Mouse (Mus musculus): ENCODE measurements at regions not wholly inside any gene's neighbourhood (a gene's known extent, or its start where the extent isn't known, plus 50 kb on each side); places are given as distances from the start of the nearest gene placed in this dataset.

DNA sequence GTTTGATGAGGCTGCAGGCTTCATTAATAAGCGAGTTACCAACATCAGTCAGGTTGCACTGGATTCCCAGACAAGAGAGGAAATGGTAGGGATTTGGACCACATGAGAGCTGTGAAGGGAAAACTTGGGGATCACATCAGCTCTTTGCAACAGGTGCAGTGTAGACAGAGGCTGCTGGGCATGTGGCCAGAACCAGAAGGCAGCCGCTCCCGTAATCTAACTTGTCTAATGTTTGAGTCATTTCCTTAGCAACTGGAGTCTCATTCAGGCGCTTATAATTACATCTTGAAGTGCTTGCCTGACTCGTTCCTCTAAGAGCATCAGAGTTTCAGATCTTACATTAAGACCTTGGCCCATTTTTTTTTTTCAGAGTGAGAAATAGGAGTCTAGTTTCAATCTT lies 587.4 kb downstream of the Rapgef2 start:
- Histone ChIP-seq H3K4me3 (ENCODE audit: insufficient read depth, low read length) (no peak overlapping the region), H3K4me1 (ENCODE audit: control insufficient read depth, insufficient read depth, low read length) (no peaks in the 10 kb centered on the region), H3K27ac (ENCODE audit: insufficient read depth, low read length) (no peak overlapping the region)
- TF ChIP-seq POLR2A (IDR thresholded peaks at IDR 0.05; ENCODE audit: extremely low read depth, insufficient read depth, low read length) (no peak), CTCF (IDR thresholded peaks at IDR 0.05; ENCODE audit: extremely low read depth, insufficient read depth, low read length) (no peak)

DNA sequence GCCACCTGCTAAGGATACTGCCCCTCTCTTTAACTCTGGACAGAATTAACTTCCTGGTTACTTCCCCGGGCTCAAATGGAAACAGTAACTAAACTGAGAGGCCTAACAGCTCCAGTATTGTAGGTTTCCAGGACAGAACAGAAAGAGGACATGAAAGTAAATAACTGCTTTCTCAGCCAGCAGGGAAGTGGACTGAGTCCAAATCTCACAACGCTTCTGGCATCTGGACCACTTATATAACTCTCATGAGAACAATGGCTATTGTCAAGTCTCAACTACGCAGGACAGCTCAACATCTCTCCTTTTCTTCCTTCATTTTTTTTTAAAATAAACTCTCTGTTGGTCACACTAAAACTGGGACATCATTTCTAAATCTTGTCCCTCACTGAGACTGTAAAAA lies 594.8 kb downstream of the Rapgef2 start:
- TF ChIP-seq CTCF (IDR thresholded peaks at IDR 0.05; ENCODE audit: extremely low read depth, insufficient read depth, low read length): no peak
- no peak for TF ChIP-seq POLR2A (IDR thresholded peaks at IDR 0.05; ENCODE audit: extremely low read depth, insufficient read depth, low read length)
- peaks cover 2% of the 10 kb centered on the region; the same call in 1 of the 2 replicates for H3K4me1 ChIP-seq (ENCODE audit: control insufficient read depth, insufficient read depth, low read length)
- no peak overlapping the region for H3K4me3 ChIP-seq (ENCODE audit: insufficient read depth, low read length)
- H3K27ac ChIP-seq (ENCODE audit: insufficient read depth, low read length): 0 out of 2 replicates have a peak overlapping the region, but pooled peaks have one; percentile 29

DNA sequence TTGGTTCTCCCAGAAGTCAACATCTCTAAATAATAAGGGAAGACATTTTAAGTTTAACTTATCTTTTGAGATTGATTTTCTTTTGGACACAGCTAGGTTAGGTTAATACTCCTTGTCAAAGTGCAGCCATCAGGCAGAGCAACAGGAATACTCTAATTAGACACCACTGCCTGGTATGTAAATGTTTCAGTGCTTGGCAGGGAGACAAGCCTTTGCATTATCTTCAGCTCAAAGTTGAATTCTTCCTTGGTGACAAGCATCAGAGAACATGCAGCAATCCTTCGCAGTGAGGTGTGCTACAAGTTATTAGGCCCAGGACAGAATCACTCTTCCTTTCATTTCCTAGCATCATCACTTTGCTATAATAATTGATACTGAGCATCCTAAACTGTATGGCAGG lies 608.7 kb downstream of the Rapgef2 start:
- no peaks in the 10 kb centered on the region for H3K4me1 ChIP-seq (ENCODE audit: control insufficient read depth, insufficient read depth, low read length)
- H3K4me3 ChIP-seq (ENCODE audit: insufficient read depth, low read length): no peak overlapping the region
- no peak overlapping the region for H3K27ac ChIP-seq (ENCODE audit: insufficient read depth, low read length)
- TF ChIP-seq CTCF (IDR thresholded peaks at IDR 0.05; ENCODE audit: extremely low read depth, insufficient read depth, low read length) (no peak), POLR2A (IDR thresholded peaks at IDR 0.05; ENCODE audit: extremely low read depth, insufficient read depth, low read length) (no peak)

DNA sequence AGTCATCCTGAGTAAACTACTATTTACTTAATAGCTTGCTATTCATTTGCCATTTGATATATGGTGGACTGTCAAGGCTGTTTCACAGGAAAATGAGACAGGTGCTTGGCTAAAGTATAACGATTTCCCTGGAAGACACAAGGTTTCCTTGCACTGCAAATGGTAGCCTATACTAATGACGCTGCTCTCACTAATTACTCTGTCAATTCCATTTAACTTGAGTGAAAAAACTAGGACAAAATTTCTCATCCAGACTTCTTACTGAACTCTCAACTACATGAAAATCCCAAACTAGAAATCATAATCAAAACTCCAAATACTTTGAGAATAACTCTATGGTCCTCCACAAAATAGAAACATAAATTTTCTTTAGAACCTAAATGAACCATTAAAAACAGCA lies 609.5 kb downstream of the Rapgef2 start:
- H3K4me1 ChIP-seq (ENCODE audit: control insufficient read depth, insufficient read depth, low read length): no peaks in the 10 kb centered on the region
- no peak overlapping the region for H3K27ac ChIP-seq (ENCODE audit: insufficient read depth, low read length)
- no peak for TF ChIP-seq CTCF (IDR thresholded peaks at IDR 0.05; ENCODE audit: extremely low read depth, insufficient read depth, low read length)
- no peak for TF ChIP-seq POLR2A (IDR thresholded peaks at IDR 0.05; ENCODE audit: extremely low read depth, insufficient read depth, low read length)
- no peak overlapping the region for H3K4me3 ChIP-seq (ENCODE audit: insufficient read depth, low read length)

DNA sequence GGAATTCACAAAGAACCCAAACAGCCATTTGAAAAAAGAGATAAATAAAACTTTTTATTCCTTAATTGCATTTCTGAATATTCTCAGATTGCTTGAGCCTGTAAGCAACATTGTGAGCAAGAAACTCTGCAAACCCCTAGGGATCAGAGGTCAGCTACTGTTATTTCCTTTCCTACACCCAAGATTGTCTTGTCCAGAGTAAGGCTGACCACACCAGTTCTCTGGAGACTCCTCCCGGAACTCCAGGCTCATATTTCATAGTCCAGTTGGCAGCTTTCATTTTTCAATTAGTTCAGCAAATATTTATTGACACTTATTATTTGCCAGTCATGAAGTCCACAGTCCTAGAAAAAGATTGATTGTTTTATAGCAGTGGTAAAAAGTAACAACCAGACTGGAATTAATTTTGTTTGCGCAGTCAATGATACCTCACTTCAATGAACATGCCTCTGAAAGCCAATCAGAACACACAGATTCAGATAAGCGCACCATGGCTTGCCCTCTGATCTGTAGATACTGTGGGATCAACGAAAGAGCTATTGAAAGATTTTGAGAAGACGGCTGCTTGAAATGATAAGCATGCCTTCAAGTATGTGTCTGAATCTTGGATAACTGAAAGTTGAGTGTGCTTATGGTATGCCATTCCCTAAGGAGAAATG lies 611.7 kb downstream of the Rapgef2 start:
- Histone ChIP-seq H3K27ac (ENCODE audit: insufficient read depth, low read length) (no peak overlapping the region), H3K4me1 (ENCODE audit: control insufficient read depth, insufficient read depth, low read length) (no peaks in the 10 kb centered on the region), H3K4me3 (ENCODE audit: insufficient read depth, low read length) (no peak overlapping the region)
- TF ChIP-seq CTCF (IDR thresholded peaks at IDR 0.05; ENCODE audit: extremely low read depth, insufficient read depth, low read length) (no peak), POLR2A (IDR thresholded peaks at IDR 0.05; ENCODE audit: extremely low read depth, insufficient read depth, low read length) (no peak)

DNA sequence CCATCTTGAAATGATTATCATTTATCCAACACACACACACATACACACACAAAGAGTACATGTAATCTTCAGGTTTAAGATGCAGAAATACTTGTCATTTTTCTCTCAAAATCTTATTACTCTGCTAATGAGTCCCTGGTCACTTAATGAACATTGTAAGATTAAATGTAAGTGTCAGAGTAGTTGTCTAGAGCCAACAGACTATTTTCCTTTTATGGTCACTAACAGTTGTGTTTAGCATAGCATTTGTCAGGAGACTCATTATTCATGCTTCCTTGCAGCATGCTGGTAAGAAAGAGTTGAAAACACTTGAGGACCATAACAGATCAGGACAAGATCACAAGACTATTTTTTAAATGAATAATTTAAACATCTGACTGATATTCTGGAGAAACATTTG lies 618.3 kb downstream of the Rapgef2 start:
- no peak for TF ChIP-seq CTCF (IDR thresholded peaks at IDR 0.05; ENCODE audit: extremely low read depth, insufficient read depth, low read length)
- no peak for TF ChIP-seq POLR2A (IDR thresholded peaks at IDR 0.05; ENCODE audit: extremely low read depth, insufficient read depth, low read length)
- Histone ChIP-seq H3K4me3 (ENCODE audit: insufficient read depth, low read length) (no peak overlapping the region), H3K4me1 (ENCODE audit: control insufficient read depth, insufficient read depth, low read length) (no peaks in the 10 kb centered on the region), H3K27ac (ENCODE audit: insufficient read depth, low read length) (no peak overlapping the region)

DNA sequence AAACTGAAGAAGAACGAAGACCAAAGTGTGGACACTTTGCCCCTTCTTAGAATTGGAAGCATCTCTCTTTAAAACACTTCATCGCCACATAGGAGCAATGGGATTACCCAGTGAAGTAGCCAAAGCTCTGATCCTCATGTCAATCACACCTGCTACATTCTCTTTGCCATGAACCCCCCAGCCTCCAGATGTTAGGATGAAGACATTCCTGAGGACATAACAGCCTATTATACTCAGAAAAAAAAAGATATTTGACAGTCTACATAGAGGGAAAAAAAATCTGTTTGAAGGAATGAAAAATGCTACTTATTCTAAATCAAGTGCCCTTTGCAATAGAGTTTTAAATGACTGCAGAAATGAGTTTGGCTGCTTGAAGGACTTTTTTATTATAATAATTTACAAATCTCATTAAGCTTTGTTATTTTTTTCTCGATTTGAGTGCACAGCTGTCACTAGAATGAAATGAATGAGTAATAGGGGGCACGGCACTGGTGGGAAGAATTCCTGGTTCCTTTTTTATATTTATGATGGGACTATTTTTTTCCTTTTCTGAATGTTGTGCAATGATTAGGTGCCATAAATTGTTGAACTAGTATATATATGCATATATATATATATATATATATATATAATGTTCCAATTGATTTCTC lies 618.8 kb downstream of the Rapgef2 start:
- Histone ChIP-seq H3K4me3 (ENCODE audit: insufficient read depth, low read length) (no peak overlapping the region), H3K27ac (ENCODE audit: insufficient read depth, low read length) (no peak overlapping the region), H3K4me1 (ENCODE audit: control insufficient read depth, insufficient read depth, low read length) (no peaks in the 10 kb centered on the region)
- TF ChIP-seq CTCF (IDR thresholded peaks at IDR 0.05; ENCODE audit: extremely low read depth, insufficient read depth, low read length): no peak
- no peak for TF ChIP-seq POLR2A (IDR thresholded peaks at IDR 0.05; ENCODE audit: extremely low read depth, insufficient read depth, low read length)

DNA sequence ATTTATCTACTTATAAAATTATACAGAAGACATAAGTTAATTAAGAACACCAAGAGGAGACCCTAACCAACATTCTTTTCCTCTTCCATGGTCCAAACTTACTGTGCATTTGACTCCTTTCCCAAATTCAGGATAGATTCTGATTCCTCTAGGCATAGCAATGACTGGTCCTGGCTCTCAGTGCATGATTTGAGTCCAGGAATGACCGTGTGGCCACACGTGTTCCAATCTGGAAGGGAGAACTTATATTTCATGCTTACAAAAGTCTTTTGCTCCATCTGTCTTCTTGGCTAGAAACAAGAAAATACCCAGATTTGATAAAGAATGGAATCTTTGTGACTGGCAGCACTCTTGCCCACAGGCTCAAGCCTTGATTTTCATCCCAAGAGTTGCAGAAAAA lies 638.2 kb downstream of the Rapgef2 start:
- no peak for TF ChIP-seq POLR2A (IDR thresholded peaks at IDR 0.05; ENCODE audit: extremely low read depth, insufficient read depth, low read length)
- TF ChIP-seq CTCF (IDR thresholded peaks at IDR 0.05; ENCODE audit: extremely low read depth, insufficient read depth, low read length): no peak
- Histone ChIP-seq H3K27ac (ENCODE audit: insufficient read depth, low read length) (no peak overlapping the region), H3K4me3 (ENCODE audit: insufficient read depth, low read length) (no peak overlapping the region), H3K4me1 (ENCODE audit: control insufficient read depth, insufficient read depth, low read length) (no peaks in the 10 kb centered on the region)

DNA sequence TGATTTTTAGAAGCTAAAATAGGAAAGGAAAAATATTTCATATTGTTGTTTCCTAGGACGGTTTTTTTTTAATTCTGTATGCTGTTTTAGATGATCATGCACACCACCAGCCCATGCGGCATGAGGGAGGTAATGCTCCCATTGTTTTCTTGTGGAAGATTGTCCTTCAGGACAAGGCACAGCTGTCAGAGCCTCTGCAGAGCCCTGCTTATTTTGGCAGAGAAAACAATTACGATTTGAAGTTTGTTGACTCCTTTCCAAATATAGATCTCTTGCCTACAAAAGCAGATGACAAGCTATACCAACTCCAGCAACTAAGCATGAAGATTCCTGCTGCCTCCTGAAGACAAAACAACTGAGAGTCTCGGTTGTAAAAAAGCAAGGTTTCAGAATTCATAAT lies 650.9 kb downstream of the Rapgef2 start:
- no peak overlapping the region for H3K4me3 ChIP-seq (ENCODE audit: insufficient read depth, low read length)
- H3K4me1 ChIP-seq (ENCODE audit: control insufficient read depth, insufficient read depth, low read length): no peaks in the 10 kb centered on the region; the same call in 1 of the 2 replicates
- H3K27ac ChIP-seq (ENCODE audit: insufficient read depth, low read length): no peak overlapping the region
- TF ChIP-seq POLR2A (IDR thresholded peaks at IDR 0.05; ENCODE audit: extremely low read depth, insufficient read depth, low read length) (no peak), CTCF (IDR thresholded peaks at IDR 0.05; ENCODE audit: extremely low read depth, insufficient read depth, low read length) (no peak)

DNA sequence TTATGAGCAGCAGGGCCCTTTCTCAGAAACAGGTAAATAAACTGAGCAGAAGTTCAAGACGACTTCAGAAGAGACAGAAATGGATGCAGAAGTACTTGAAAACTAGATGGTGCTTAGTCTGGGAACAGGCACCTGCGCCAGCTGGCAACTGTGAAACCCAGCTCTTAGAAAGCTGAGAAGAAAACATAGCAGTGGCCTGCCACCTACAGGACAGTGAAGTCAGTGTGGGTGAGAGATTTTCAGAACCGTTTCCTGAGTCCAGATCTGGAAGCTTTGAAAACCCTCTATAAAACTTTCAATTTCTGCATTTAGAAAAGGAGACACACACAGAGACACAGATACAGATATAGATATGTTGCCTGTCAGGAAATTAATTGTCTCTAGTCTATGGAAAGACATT lies 667.4 kb downstream of the Rapgef2 start:
- TF ChIP-seq CTCF (IDR thresholded peaks at IDR 0.05; ENCODE audit: extremely low read depth, insufficient read depth, low read length): peak; percentile 44; the same call in 1 of the 2 replicates
- TF ChIP-seq POLR2A (IDR thresholded peaks at IDR 0.05; ENCODE audit: extremely low read depth, insufficient read depth, low read length): no peak
- Histone ChIP-seq H3K4me1 (ENCODE audit: control insufficient read depth, insufficient read depth, low read length) (no peaks in the 10 kb centered on the region), H3K4me3 (ENCODE audit: insufficient read depth, low read length) (no peak overlapping the region), H3K27ac (ENCODE audit: insufficient read depth, low read length) (no peak overlapping the region)
